31 mouse cellular contexts compared by ENCODE assay signal in the genomic region with DNA sequence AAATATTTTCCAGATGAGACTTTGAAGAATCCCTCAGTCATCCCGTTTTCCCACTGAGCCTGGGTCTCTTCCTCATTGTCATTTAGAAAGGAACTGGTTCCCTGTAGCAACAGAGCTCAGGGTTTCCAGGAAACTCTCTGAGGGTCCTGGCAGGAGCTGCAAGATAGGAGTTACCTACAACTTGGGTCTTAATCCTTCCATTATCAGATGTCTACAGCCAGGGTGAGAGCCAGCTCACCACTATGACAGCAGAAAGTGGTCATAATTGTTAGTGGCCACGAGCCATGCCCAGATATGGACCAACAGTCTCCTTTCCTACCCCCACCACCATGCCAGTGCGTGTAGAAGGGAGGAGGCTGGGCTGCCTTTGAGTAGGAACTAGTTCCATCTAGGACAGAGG. TPM values are rescaled to one million over a fixed set of nuclear protein-coding genes. Genes with fewer than 3 reads are reported as not detected.
"Had no signal": no experiment of that assay in that cellular context is flagged by ENCODE, and none has a peak within 500 bp of the region (broad histone marks: within the 10 kb centered on the region; RNA-seq: fewer than 3 reads in every experiment).

No protein-coding gene starts in this region.

RNA-seq across cellular contexts. Expression of a gene that starts 51.2 kb away (rescaled TPM):
- total RNA-seq: gastrocnemius, adult 2 months; gastrocnemius, postnatal 10 days; gastrocnemius, postnatal 25 days; gastrocnemius, postnatal 4 days; granulocyte monocyte progenitor cell, adult 5-6 weeks; heart, adult 2 months; heart, postnatal 14 days; heart, postnatal 36 days; hematopoietic stem cell, adult 5-6 weeks; hindbrain, postnatal 0 days; layer of hippocampus, adult 18-20 months; layer of hippocampus, adult 8-10 months; layer of hippocampus, postnatal 14 days; layer of hippocampus, postnatal 36 days; left cerebral cortex, adult 18-20 months; left cerebral cortex, adult 8-10 months; left cerebral cortex, postnatal 10 days; left cerebral cortex, postnatal 25 days; left cerebral cortex, postnatal 4 days had no signal
- polyA plus RNA-seq: frontal cortex, adult 2 months; heart, adult 2 months; heart, embryonic 11.5 days; heart, embryonic 13.5 days; heart, embryonic 15.5 days; hindbrain, embryonic 11.5 days; hindbrain, embryonic 13.5 days; hindbrain, embryonic 15.5 days; intestine, embryonic 14.5 days; kidney, embryonic 15.5 days; limb, embryonic 11.5 days; limb, embryonic 13.5 days; limb, embryonic 15.5 days had no signal
